Mouse (Mus musculus) MEL (cell line): ENCODE data around the gene A730009L09Rik. TPM values are rescaled to one million over a fixed set of nuclear protein-coding genes. Genes with fewer than 3 reads are reported as not detected.

Experiments
- DNase-seq: peaks from one replicate; pipeline ENCODE4 v3.0.0; 2011; ENCODE audit warnings: low read depth, low spot score
- H3K27ac ChIP-seq: 2 replicates; pipeline ENCODE4 v1.5.1; 2012; ENCODE audit warnings: low read depth, mild to moderate bottlenecking, control low read depth, low read length, moderate library complexity; ENCODE audit not compliant: control insufficient read depth
- H3K27me3 ChIP-seq, 2 experiments: fragments of 150-350 bp in 1 of 2; sonication (generic) in 1 of 2; 2 replicates each; pipeline ENCODE4 v1.6.1; 2012; ENCODE audit warnings: low read length in 2 of 2, mild to moderate bottlenecking in 2 of 2, improper control_type of control experiment in 1 of 2, moderate library complexity in 1 of 2; ENCODE audit not compliant: insufficient read depth in 2 of 2, control insufficient read depth in 1 of 2
- H3K36me3 ChIP-seq, 2 experiments: 2 replicates each; pipeline ENCODE4 v1.6.1; 2012 to 2014; ENCODE audit warnings: low read length in 2 of 2, improper control_type of control experiment in 1 of 2, inconsistent platforms in 1 of 2, mild to moderate bottlenecking in 1 of 2; ENCODE audit not compliant: insufficient read depth in 2 of 2, control insufficient read depth in 1 of 2
- H3K4me1 ChIP-seq, 2 experiments: fragments of 150-350 bp in 1 of 2; sonication (generic) in 1 of 2; 2 replicates each; pipeline ENCODE4 v1.6.1; 2012; ENCODE audit warnings: low read length in 2 of 2, improper control_type of control experiment in 1 of 2, mild to moderate bottlenecking in 1 of 2; ENCODE audit not compliant: insufficient read depth in 2 of 2, control insufficient read depth in 1 of 2
- H3K4me3 ChIP-seq, 2 experiments: fragments of 150-350 bp in 1 of 2; sonication (generic) in 1 of 2; 2 replicates each; pipeline ENCODE4 v1.5.1; 2012; ENCODE audit warnings: low read depth in 2 of 2, low read length in 2 of 2, mild to moderate bottlenecking in 2 of 2, moderate library complexity in 2 of 2, control low read depth in 1 of 2, improper control_type of control experiment in 1 of 2; ENCODE audit not compliant: control insufficient read depth in 1 of 2, insufficient read depth in 1 of 2
- H3K79me2 ChIP-seq: 2 replicates; pipeline ENCODE4 v1.6.1; 2012; ENCODE audit warnings: mild to moderate bottlenecking, low read length, moderate library complexity; ENCODE audit not compliant: control insufficient read depth, poor library complexity, insufficient read depth
- H3K9ac ChIP-seq: 2 replicates; pipeline ENCODE4 v1.6.1; 2012; ENCODE audit warnings: low read depth, mild to moderate bottlenecking, control low read depth, low read length, moderate library complexity; ENCODE audit not compliant: control insufficient read depth, poor library complexity, severe bottlenecking
- H3K9me3 ChIP-seq: fragments of 150-350 bp; sonication (generic); replicated peaks from 2 replicates; pipeline ENCODE4 v1.6.1; 2012; ENCODE audit warnings: mild to moderate bottlenecking, low read length, improper control_type of control experiment, moderate library complexity; ENCODE audit not compliant: insufficient read depth
- BHLHE40 ChIP-seq: IDR thresholded peaks from 2 replicates; pipeline ENCODE4 v1.6.1; 2012; ENCODE audit warnings: low read depth, mild to moderate bottlenecking, inconsistent platforms, low read length, improper control_type of control experiment, borderline replicate concordance
- CTCF ChIP-seq, 3 experiments: IDR thresholded peaks in 2 of 3; conservative IDR thresholded peaks in 1 of 3; 2 replicates each; pipeline ENCODE4 v1.5.1; 2011 to 2012; ENCODE audit warnings: low read length in 3 of 3, low read depth in 2 of 3, mild to moderate bottlenecking in 2 of 3, improper control_type of control experiment in 1 of 3, inconsistent platforms in 1 of 3, mixed read lengths in 1 of 3, moderate library complexity in 1 of 3; ENCODE audit not compliant: control insufficient read depth in 1 of 3, insufficient read depth in 1 of 3, poor library complexity in 1 of 3, severe bottlenecking in 1 of 3
- EP300 ChIP-seq, 2 experiments: IDR thresholded peaks; 2 replicates each; pipeline ENCODE4 v1.6.1; 2011; ENCODE audit warnings: improper control_type of control experiment in 2 of 2, low read length in 2 of 2, low read depth in 1 of 2, mild to moderate bottlenecking in 1 of 2
- GABPA ChIP-seq: IDR thresholded peaks from 2 replicates; pipeline ENCODE4 v1.6.1; 2012; ENCODE audit warnings: low read depth, mild to moderate bottlenecking, inconsistent platforms, low read length, improper control_type of control experiment, moderate library complexity
- HCFC1 ChIP-seq: IDR thresholded peaks from 2 replicates; pipeline ENCODE4 v1.6.1; 2012; ENCODE audit warnings: low read depth, mild to moderate bottlenecking, inconsistent platforms, low read length, improper control_type of control experiment, moderate library complexity
- JUND ChIP-seq: IDR thresholded peaks from 2 replicates; pipeline ENCODE4 v1.6.1; 2011; ENCODE audit warnings: low read depth, mild to moderate bottlenecking, improper control_type of control experiment, low read length
- KAT2A ChIP-seq: conservative IDR thresholded peaks from 2 replicates; pipeline ENCODE4 v1.6.1; 2012; ENCODE audit warnings: low read depth, low read length, improper control_type of control experiment, inconsistent platforms
- MAZ ChIP-seq: IDR thresholded peaks from 2 replicates; pipeline ENCODE4 v1.6.1; 2012; ENCODE audit warnings: low read depth, mild to moderate bottlenecking, inconsistent platforms, low read length, improper control_type of control experiment
- MEF2A ChIP-seq: IDR thresholded peaks from 2 replicates; pipeline ENCODE4 v1.6.1; 2014; ENCODE audit warnings: low read depth, mild to moderate bottlenecking, inconsistent platforms, low read length, improper control_type of control experiment; ENCODE audit not compliant: poor library complexity, insufficient replicate concordance, severe bottlenecking; ENCODE audit errors: extremely low read depth
- MXI1 ChIP-seq: IDR thresholded peaks from 2 replicates; pipeline ENCODE4 v1.6.1; 2011; ENCODE audit warnings: mild to moderate bottlenecking, low read depth, low read length, improper control_type of control experiment
- MYB ChIP-seq: IDR thresholded peaks from 2 replicates; pipeline ENCODE4 v1.6.1; 2011; ENCODE audit warnings: mild to moderate bottlenecking, low read depth, low read length, improper control_type of control experiment
- POLR2A ChIP-seq, 2 experiments: IDR thresholded peaks; 2 replicates each; pipeline ENCODE4 v1.6.1; 2011 to 2012; ENCODE audit warnings: low read length in 2 of 2, mild to moderate bottlenecking in 2 of 2, control low read depth in 1 of 2, improper control_type of control experiment in 1 of 2, low read depth in 1 of 2, moderate library complexity in 1 of 2; ENCODE audit not compliant: control insufficient read depth in 1 of 2, insufficient read depth in 1 of 2, poor library complexity in 1 of 2
- POLR2AphosphoS5 ChIP-seq: IDR thresholded peaks from 2 replicates; pipeline ENCODE4 v1.6.1; 2012; ENCODE audit warnings: low read depth, borderline replicate concordance, mild to moderate bottlenecking, inconsistent platforms, low read length, moderate library complexity, mixed read lengths
- RCOR1 ChIP-seq: IDR thresholded peaks from 2 replicates; pipeline ENCODE4 v1.6.1; 2012; ENCODE audit warnings: low read depth, mild to moderate bottlenecking, inconsistent platforms, low read length, improper control_type of control experiment
- TAL1 ChIP-seq: IDR thresholded peaks from 2 replicates; pipeline ENCODE4 v1.6.1; 2012; ENCODE audit warnings: mild to moderate bottlenecking, inconsistent platforms, low read length, moderate library complexity, mixed read lengths
- TBP ChIP-seq: IDR thresholded peaks from 2 replicates; pipeline ENCODE4 v1.8.0; 2011; ENCODE audit warnings: low read depth, low read length, improper control_type of control experiment
- TCF12 ChIP-seq: IDR thresholded peaks from 2 replicates; pipeline ENCODE4 v1.6.1; 2014; ENCODE audit warnings: low read depth, mild to moderate bottlenecking, inconsistent platforms, low read length, improper control_type of control experiment, moderate library complexity
- USF1 ChIP-seq: IDR thresholded peaks from 2 replicates; pipeline ENCODE4 v1.6.1; 2014; ENCODE audit warnings: low read depth, mild to moderate bottlenecking, inconsistent platforms, low read length, improper control_type of control experiment, moderate library complexity
- ZKSCAN1 ChIP-seq: IDR thresholded peaks from 2 replicates; pipeline ENCODE4 v1.6.1; 2012; ENCODE audit warnings: low read depth, mild to moderate bottlenecking, inconsistent platforms, low read length, improper control_type of control experiment, moderate library complexity
- ZNF384 ChIP-seq: IDR thresholded peaks from 2 replicates; pipeline ENCODE4 v1.6.1; 2012; ENCODE audit warnings: low read depth, mild to moderate bottlenecking, inconsistent platforms, low read length, improper control_type of control experiment
- polyA plus RNA-seq, 2 experiments: library from polyadenylated mRNA; stranded (reverse) in 1 of 2; unstranded in 1 of 2; fragments of >175 nt in 1 of 2; fragments of >200 nt in 1 of 2; gene quantifications; 2 replicates each; pipeline versions ENCODE4 v1.2.1 to v1.2.4; 2012; ENCODE audit warnings: low replicate concordance in 2 of 2, low read depth in 1 of 2; ENCODE audit not compliant: insufficient read length in 2 of 2, insufficient read depth in 1 of 2, missing spikeins in 1 of 2
- total RNA-seq: library from RNA; depleted of rRNA; stranded (reverse); fragments of 300-350 nt; gene quantifications from 2 replicates; pipeline ENCODE4 v1.2.3, GENCODE M21; 2012

The A730009L09Rik gene
- total and polyA plus RNA-seq, 3 experiments = not detected

DNA sequence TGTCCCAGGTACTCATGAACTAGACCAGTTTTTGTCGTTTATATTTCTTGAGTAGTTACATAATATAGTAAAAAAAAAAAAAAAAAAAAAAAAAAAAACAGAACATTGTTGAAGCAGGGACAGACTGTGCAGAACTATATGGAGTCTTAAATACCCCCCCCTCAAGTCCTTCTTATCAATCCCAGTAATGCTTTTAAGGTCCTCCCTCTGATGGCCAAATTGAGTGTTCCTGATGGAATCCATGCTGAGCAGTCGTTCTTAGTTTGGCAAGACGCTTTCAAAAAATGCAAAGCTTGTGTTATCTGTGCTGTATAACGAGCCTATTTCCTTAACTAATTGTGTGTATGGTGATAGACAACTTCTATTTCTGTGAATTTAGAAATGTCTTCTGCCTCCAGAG is 40.2 kb upstream of the A730009L09Rik start:
- DNase-seq = no peak
- TF ChIP-seq MEF2A (no peak), MAZ (no peak), GABPA (no peak), ZKSCAN1 (no peak), EP300 (IDR thresholded peaks at IDR 0.05; ENCODE audit: low read depth in 1 of 2, low read length in 2 of 2) (no peak), KAT2A (no peak)
- no peak overlapping the region for H3K4me3 ChIP-seq
- no peaks in the 10 kb centered on the region for H3K4me1 ChIP-seq
- no peak overlapping the region for H3K27ac ChIP-seq
- H3K79me2 ChIP-seq = no peaks in the 10 kb centered on the region
- H3K9ac ChIP-seq = no peak overlapping the region
- H3K9me3 ChIP-seq = no peaks in the 10 kb centered on the region
- no peaks in the 10 kb centered on the region for H3K27me3 ChIP-seq
- no peaks in the 10 kb centered on the region for H3K36me3 ChIP-seq

DNA sequence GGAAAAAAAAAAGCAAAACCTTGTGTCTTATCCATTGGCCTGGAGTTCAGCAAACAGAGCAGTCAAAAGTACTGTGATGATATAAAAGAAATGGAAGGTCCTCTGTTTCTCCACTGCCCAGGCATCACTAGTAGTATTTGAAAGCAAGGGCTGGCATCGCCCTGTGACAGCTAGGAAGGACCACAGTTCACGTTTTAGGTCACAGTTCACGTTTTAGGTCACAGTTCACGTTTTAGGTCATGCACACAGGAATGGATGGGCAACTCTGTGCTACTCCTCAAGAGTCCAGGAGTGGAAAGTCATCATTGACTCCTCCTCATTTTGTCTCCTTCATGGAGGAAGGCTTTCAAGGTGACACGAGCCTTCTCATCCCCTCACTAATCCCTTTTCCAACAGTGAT is 38.0 kb upstream of the A730009L09Rik start:
- H3K4me1 ChIP-seq = no peaks in the 10 kb centered on the region
- no peaks in the 10 kb centered on the region for H3K9me3 ChIP-seq
- no peaks in the 10 kb centered on the region for H3K36me3 ChIP-seq
- H3K79me2 ChIP-seq = no peaks in the 10 kb centered on the region
- no peak overlapping the region for H3K4me3 ChIP-seq
- no peak for TF ChIP-seq RCOR1
- no peaks in the 10 kb centered on the region for H3K27me3 ChIP-seq
- H3K27ac ChIP-seq = no peak overlapping the region
- DNase-seq = no peak
- H3K9ac ChIP-seq = no peak overlapping the region

DNA sequence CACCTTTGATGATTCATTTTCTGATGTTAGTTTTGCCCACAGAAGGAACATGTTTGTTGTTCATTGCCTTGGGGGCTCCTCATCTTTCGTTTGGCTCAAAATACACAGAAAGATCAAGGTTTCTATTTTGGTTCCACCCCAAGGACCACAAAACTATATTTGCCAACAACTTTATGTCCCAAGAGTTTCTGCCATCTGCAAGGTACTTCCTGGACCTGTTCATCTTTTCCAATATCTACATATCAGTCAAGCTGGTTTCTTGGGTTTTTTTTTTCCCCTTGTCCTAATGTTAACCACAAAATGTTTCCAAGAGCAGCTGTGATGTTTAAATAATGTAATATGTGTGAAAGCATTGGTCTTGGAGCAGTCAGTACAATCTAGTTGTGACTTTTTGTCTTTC is 37.4 kb upstream of the A730009L09Rik start:
- H3K4me3 ChIP-seq = no peak overlapping the region
- no peaks in the 10 kb centered on the region for H3K4me1 ChIP-seq
- H3K79me2 ChIP-seq = no peaks in the 10 kb centered on the region
- TF ChIP-seq POLR2AphosphoS5 (no peak), TBP (no peak), POLR2A (IDR thresholded peaks at IDR 0.05; ENCODE audit: control insufficient read depth in 1 of 2, insufficient read depth in 1 of 2, low read depth in 1 of 2, low read length in 2 of 2, poor library complexity in 1 of 2) (no peak), CTCF (IDR thresholded peaks at IDR 0.05 in 2 of 3, conservative IDR thresholded peaks at IDR 0.05 in 1 of 3; ENCODE audit: control insufficient read depth in 1 of 3, insufficient read depth in 1 of 3, low read depth in 2 of 3, low read length in 3 of 3, poor library complexity in 1 of 3, severe bottlenecking in 1 of 3) (no peak), EP300 (IDR thresholded peaks at IDR 0.05; ENCODE audit: low read depth in 1 of 2, low read length in 2 of 2) (no peak), HCFC1 (no peak), ZNF384 (no peak), ZKSCAN1 (no peak), MYB (no peak), TCF12 (no peak), USF1 (no peak), KAT2A (no peak), BHLHE40 (no peak), JUND (no peak), TAL1 (no peak), GABPA (no peak), MXI1 (no peak)
- TF ChIP-seq, all 39 proteins: peak for 0
- H3K9ac ChIP-seq = no peak overlapping the region
- H3K27ac ChIP-seq = no peak overlapping the region
- no peaks in the 10 kb centered on the region for H3K36me3 ChIP-seq
- no peaks in the 10 kb centered on the region for H3K27me3 ChIP-seq
- DNase-seq = no peak
- no peaks in the 10 kb centered on the region for H3K9me3 ChIP-seq
